In the genomic region with DNA sequence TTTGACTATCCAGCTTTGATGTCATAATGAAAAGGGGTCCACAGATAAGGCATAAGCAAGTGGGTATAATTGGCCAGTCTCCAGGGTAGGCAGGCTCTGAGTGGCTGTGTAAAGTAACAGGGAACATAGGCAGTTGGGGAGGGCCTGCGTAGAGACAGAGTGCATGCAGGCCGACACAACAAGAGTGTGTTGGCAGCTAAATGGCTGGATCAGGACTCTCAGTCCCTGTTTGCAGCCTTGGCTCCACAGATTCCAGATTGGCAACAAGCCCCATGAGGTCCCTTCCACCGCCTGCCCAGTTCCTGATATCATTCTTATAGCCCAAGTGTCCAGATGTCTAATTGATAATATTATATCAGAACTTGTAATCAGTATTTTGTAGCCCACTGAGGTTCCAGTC, we compare ENCODE assay signal across 27 mouse cellular contexts. TPM values are rescaled to one million over a fixed set of nuclear protein-coding genes. Genes with fewer than 3 reads are reported as not detected.
DNase-seq lines count a peak whose midpoint lies in the region; ATAC-seq lines count a peak whose summit lies in the region.
"Had no signal": no experiment of that assay in that cellular context is flagged by ENCODE, and none has a peak within 500 bp of the region (broad histone marks: within the 10 kb centered on the region; RNA-seq: fewer than 3 reads in every experiment).

No protein-coding gene starts in this region.

- no peak overlapping the region for H3K9ac ChIP-seq in heart, embryonic 15.5 days
- H3K9ac ChIP-seq: embryonic facial prominence, embryonic 12.5 days; forebrain, postnatal 0 days; hindbrain, embryonic 13.5 days; limb, embryonic 13.5 days; lung, embryonic 15.5 days; neural tube, embryonic 13.5 days had no signal

- ATAC-seq in heart, embryonic 15.5 days (replicated peaks; ENCODE audit: insufficient number of reproducible peaks, insufficient read depth, low FRiP score, low read depth) = 0 out of 2 replicates have a peak, but pooled peaks have one; percentile 14
- ATAC-seq: activated CD4-positive, CD25-positive, alpha-beta regulatory T cell, adult 4 months; forebrain, postnatal 0 days; intestine, embryonic 16.5 days had no signal

- H3K27ac ChIP-seq in heart, embryonic 10.5 days = no peak overlapping the region
- H3K27ac ChIP-seq in heart, embryonic 15.5 days = peak overlapping the region; percentile 26
- H3K27ac ChIP-seq: embryonic facial prominence, embryonic 12.5 days; forebrain, embryonic 10.5 days; hindbrain, embryonic 13.5 days; limb, embryonic 13.5 days; lung, embryonic 15.5 days; neural tube, embryonic 13.5 days had no signal

- H3K36me3 ChIP-seq in heart, embryonic 10.5 days = peaks cover 70% of the 10 kb centered on the region
- no peaks in the 10 kb centered on the region; the same call in 1 of the 2 replicates for H3K36me3 ChIP-seq in heart, embryonic 15.5 days
- H3K36me3 ChIP-seq: embryonic facial prominence, embryonic 12.5 days; forebrain, embryonic 10.5 days; limb, embryonic 13.5 days; lung, embryonic 15.5 days; neural tube, embryonic 13.5 days had no signal

- DNase-seq in adrenal gland, postnatal 10 days = peak; percentile 35
- no peak for DNase-seq in adrenal gland, adult 2 months
- peak; percentile 37 to 57 for DNase-seq in heart, adult 18-20 months
- no peak for DNase-seq in heart, embryonic 10.5 days (ENCODE audit: low spot score)
- DNase-seq in heart, postnatal 25 days (ENCODE audit: low spot score) = no peak
- DNase-seq in heart, postnatal 10 days = peak; percentile 23 to 35
- no peak for DNase-seq in cerebellum, adult 11 months
- DNase-seq: adrenal gland, adult 8-10 months; cerebellum, adult 8-10 months; embryo, embryonic 11 days; forebrain, postnatal 0 days; kidney, adult 9 months; kidney, postnatal 10 days; thymus, adult 2 months; thymus, postnatal 36 days had no signal

- no peak overlapping the region for H3K4me3 ChIP-seq in heart, embryonic 10.5 days
- no peak overlapping the region for H3K4me3 ChIP-seq in heart, embryonic 15.5 days
- H3K4me3 ChIP-seq: embryonic facial prominence, embryonic 12.5 days; forebrain, embryonic 10.5 days; hindbrain, embryonic 13.5 days; limb, embryonic 13.5 days; lung, embryonic 15.5 days; neural tube, embryonic 13.5 days had no signal

- 82% methylated on average over 3 of the region's 3 CpGs for WGBS in heart, embryonic 10.5 days
- WGBS in heart, embryonic 15.5 days = 55% methylated on average over 3 of the region's 3 CpGs

- H3K27me3 ChIP-seq in heart, embryonic 10.5 days (ENCODE audit: insufficient read depth, poor library complexity, severe bottlenecking) = no peaks in the 10 kb centered on the region
- no peaks in the 10 kb centered on the region for H3K27me3 ChIP-seq in heart, embryonic 15.5 days
- H3K27me3 ChIP-seq: CH12.LX; embryonic facial prominence, embryonic 12.5 days; hindbrain, embryonic 13.5 days; limb, embryonic 13.5 days; lung, embryonic 15.5 days; neural tube, embryonic 13.5 days had no signal

- H3K4me1 ChIP-seq in heart, embryonic 10.5 days = peaks cover 8% of the 10 kb centered on the region
- peaks cover 15% of the 10 kb centered on the region for H3K4me1 ChIP-seq in heart, embryonic 15.5 days (replicated peaks)
- H3K4me1 ChIP-seq: embryonic facial prominence, embryonic 12.5 days; forebrain, embryonic 10.5 days; limb, embryonic 13.5 days; lung, embryonic 15.5 days; neural tube, embryonic 13.5 days had no signal

- intact Hi-C loops in heart, postnatal 25 days (cut with DNase I) = no loop called here
- intact Hi-C loops in heart, postnatal 10 days (cut with DNase I) = no loop called here

- no peaks in the 10 kb centered on the region for H3K9me3 ChIP-seq in heart, embryonic 10.5 days
- H3K9me3 ChIP-seq in heart, embryonic 15.5 days (replicated peaks) = no peaks in the 10 kb centered on the region
- H3K9me3 ChIP-seq: embryonic facial prominence, embryonic 12.5 days; forebrain, embryonic 10.5 days; hindbrain, embryonic 13.5 days; limb, embryonic 13.5 days; lung, embryonic 15.5 days; neural tube, embryonic 13.5 days had no signal

- H3K4me2 ChIP-seq in heart, embryonic 15.5 days = no peak overlapping the region
- H3K4me2 ChIP-seq: embryonic facial prominence, embryonic 12.5 days; hindbrain, embryonic 13.5 days; limb, embryonic 13.5 days; liver, embryonic 11.5 days; lung, embryonic 15.5 days; midbrain, embryonic 11.5 days; neural tube, embryonic 13.5 days had no signal

RNA-seq across cellular contexts. Expression of a gene that starts 11.6 kb away (rescaled TPM):
- 1 to 10 TPM; 1.1 to 1.4 TPM for total RNA-seq in adrenal gland, postnatal 10 days (2021)
- 1 to 10 TPM; 1.0 to 1.2 TPM for total RNA-seq in adrenal gland, adult 2 months (2021)
- polyA plus RNA-seq in adrenal gland, adult 2 months (2012; rRNA removed) = 0.17 and 0.42 TPM in 2 replicates
- under 1 TPM; 0.35 to 0.54 TPM for total RNA-seq in heart, adult 18-20 months (2021)
- 4.1 and 5.1 TPM in 2 replicates for polyA plus RNA-seq in heart, embryonic 10.5 days (2016; fragmentation: Nextera tagmentation; extraction: Ambion mirVana)
- 1.3 and 2.1 TPM in 2 replicates for polyA plus RNA-seq in heart, embryonic 15.5 days (2015; fragmentation: Nextera tagmentation; extraction: Ambion mirVana)
- under 1 TPM; 0.61 to 0.65 TPM for total RNA-seq in heart, postnatal 25 days (2021)
- under 1 TPM; 0.22 to 0.65 TPM for total RNA-seq in heart, postnatal 10 days (2021)

Comparison
In these comparisons a context has a peak if more than half of its experiments do, and no peak if none do; other contexts are left out.
1. DNase-seq: peak in adrenal gland, postnatal 10 days (single experiment), heart, adult 18-20 months (2 of 2) and heart, postnatal 10 days (2 of 2); none in adrenal gland, adult 2 months (single experiment), heart, embryonic 10.5 days (single experiment), heart, postnatal 25 days (single experiment) and cerebellum, adult 11 months (single experiment).